Mouse (Mus musculus) embryonic facial prominence, embryonic 10.5 days (tissue): ENCODE results near the gene Iqck. TPM values are rescaled to one million over a fixed set of nuclear protein-coding genes. Genes with fewer than 3 reads are reported as not detected.

Source experiments
- DNase-seq: peaks from one replicate; pipeline ENCODE4 v3.0.0-alpha.2; 2017; ENCODE audit warnings: low spot score
- H3K27ac ChIP-seq: fragments of 300-500 bp; sonication (generic); replicated peaks from 2 replicates; pipeline ENCODE4 v1.5.1; 2016; ENCODE audit warnings: mild to moderate bottlenecking
- H3K27me3 ChIP-seq: fragments of 300-500 bp; sonication (generic); replicated peaks from 2 replicates; pipeline ENCODE4 v1.6.1; 2016; ENCODE audit warnings: low read depth, mild to moderate bottlenecking; ENCODE audit not compliant: poor library complexity, severe bottlenecking
- H3K36me3 ChIP-seq: fragments of 300-500 bp; sonication (generic); replicated peaks from 2 replicates; pipeline ENCODE4 v1.6.1; 2016; ENCODE audit warnings: mild to moderate bottlenecking, moderate library complexity
- H3K4me1 ChIP-seq: fragments of 300-500 bp; sonication (generic); 2 replicates; pipeline ENCODE4 v1.6.1; 2016
- H3K4me3 ChIP-seq: fragments of 300-500 bp; sonication (generic); 2 replicates; pipeline ENCODE4 v1.5.1; 2016; ENCODE audit warnings: mild to moderate bottlenecking, moderate library complexity
- H3K9me3 ChIP-seq: fragments of 300-500 bp; sonication (generic); 2 replicates; pipeline ENCODE4 v1.6.1; 2016; ENCODE audit warnings: mild to moderate bottlenecking
- WGBS: fragments of 180-500 bp; shearing (Covaris S2); methylation state at CpG from one replicate; pipeline ENCODE4 v1.1.7; 2016; 5-methylcytosine and 5-hydroxymethylcytosine counted together
- polyA plus RNA-seq: library from polyadenylated mRNA; unstranded; fragments of >200 nt; fragmentation: Nextera tagmentation; extraction: Ambion mirVana; gene quantifications from 2 replicates; pipeline ENCODE4 v1.2.1, GENCODE M21; 2016

Iqck gene
- polyA plus RNA-seq, 1 experiment from 2014 or later = 2.7 TPM

GRCm38 (mm10) chr7:118976414-118977166 lies 121.0 kb downstream of the Iqck start:
- peaks cover 21% of the 10 kb centered on the region for H3K4me1 ChIP-seq
- peaks cover 86% of the 10 kb centered on the region for H3K36me3 ChIP-seq
- H3K9me3 ChIP-seq = no peaks in the 10 kb centered on the region
- WGBS = 32% methylated on average over 14 of the region's 14 CpGs
- 0 out of 2 replicates have a peak overlapping the region, but pooled peaks have one; percentile 3 for H3K27ac ChIP-seq
- H3K27me3 ChIP-seq = no peaks in the 10 kb centered on the region
- peak; percentile 35 for DNase-seq
- peak overlapping the region; percentile 31 for H3K4me3 ChIP-seq

GRCm38 (mm10) chr7:118977167-118977543 lies 121.6 kb downstream of the Iqck start:
- H3K36me3 ChIP-seq = peaks cover 90% of the 10 kb centered on the region
- 0 out of 2 replicates have a peak overlapping the region, but pooled peaks have one; percentile 3 for H3K27ac ChIP-seq
- H3K4me1 ChIP-seq = peaks cover 21% of the 10 kb centered on the region
- no peaks in the 10 kb centered on the region for H3K27me3 ChIP-seq
- WGBS = 80% methylated on average over 10 of the region's 10 CpGs
- DNase-seq = no peak
- no peak overlapping the region for H3K4me3 ChIP-seq
- no peaks in the 10 kb centered on the region for H3K9me3 ChIP-seq

- Histone ChIP-seq H3K4me3 (no peak overlapping the region), H3K27me3 (no peaks in the 10 kb centered on the region), H3K27ac (no peak overlapping the region), H3K36me3 (peaks cover 90% of the 10 kb centered on the region), H3K9me3 (no peaks in the 10 kb centered on the region), H3K4me1 (peaks cover 21% of the 10 kb centered on the region)
- no peak for DNase-seq
- WGBS = 90% methylated on average over 7 of the region's 7 CpGs
These were observed 123.6 kb downstream of the Iqck start for GRCm38 (mm10) chr7:118979121-118979520.

- no peak for DNase-seq
- peaks cover 89% of the 10 kb centered on the region for H3K36me3 ChIP-seq
- 86% methylated on average over 9 of the region's 9 CpGs for WGBS
These were observed 124.2 kb downstream of the Iqck start for GRCm38 (mm10) chr7:118979708-118980107.

GRCm38 (mm10) chr7:118981346-118981745 lies 125.8 kb downstream of the Iqck start:
- H3K36me3 ChIP-seq = peaks cover 73% of the 10 kb centered on the region
- H3K4me1 ChIP-seq = peaks cover 20% of the 10 kb centered on the region

More at GRCm38 (mm10) chr7:118979708-118980107, 124.2 kb downstream of the Iqck start:
- H3K4me1 ChIP-seq = peaks cover 21% of the 10 kb centered on the region
- no peaks in the 10 kb centered on the region for H3K27me3 ChIP-seq
- no peaks in the 10 kb centered on the region for H3K9me3 ChIP-seq
- no peak overlapping the region for H3K4me3 ChIP-seq
- H3K27ac ChIP-seq = no peak overlapping the region

GRCm38 (mm10) chr7:118981831-118982230 lies 126.3 kb downstream of the Iqck start:
- WGBS = 93% methylated on average over 5 of the region's 5 CpGs
- no peak overlapping the region for H3K4me3 ChIP-seq
- H3K9me3 ChIP-seq = no peaks in the 10 kb centered on the region
- no peak for DNase-seq
- H3K4me1 ChIP-seq = peaks cover 15% of the 10 kb centered on the region
- no peaks in the 10 kb centered on the region for H3K27me3 ChIP-seq
- peaks cover 72% of the 10 kb centered on the region for H3K36me3 ChIP-seq
- no peak overlapping the region for H3K27ac ChIP-seq

More at GRCm38 (mm10) chr7:118981346-118981745, 125.8 kb downstream of the Iqck start:
- H3K27me3 ChIP-seq = no peaks in the 10 kb centered on the region
- no peaks in the 10 kb centered on the region for H3K9me3 ChIP-seq
- 85% methylated on average over 4 of the region's 4 CpGs for WGBS
- no peak overlapping the region for H3K4me3 ChIP-seq
- DNase-seq = no peak
- H3K27ac ChIP-seq = no peak overlapping the region

GRCm38 (mm10) chr7:118982586-118982985 lies 127.0 kb downstream of the Iqck start:
- no peak for DNase-seq
- 92% methylated on average over 4 of the region's 4 CpGs for WGBS
- Histone ChIP-seq H3K4me1 (peaks cover 7% of the 10 kb centered on the region; the same call in 1 of the 2 replicates), H3K27me3 (no peaks in the 10 kb centered on the region), H3K9me3 (no peaks in the 10 kb centered on the region), H3K4me3 (no peak overlapping the region), H3K36me3 (peaks cover 74% of the 10 kb centered on the region), H3K27ac (no peak overlapping the region)

GRCm38 (mm10) chr7:118983961-118984360 lies 128.4 kb downstream of the Iqck start:
- Histone ChIP-seq H3K27ac (no peak overlapping the region), H3K4me3 (no peak overlapping the region), H3K27me3 (no peaks in the 10 kb centered on the region), H3K36me3 (peaks cover 64% of the 10 kb centered on the region), H3K4me1 (0 out of 2 replicates have a peak, but pooled peaks cover under 1% of the 10 kb centered on the region), H3K9me3 (no peaks in the 10 kb centered on the region)
- WGBS = 92% methylated on average over 19 of the region's 19 CpGs
- no peak for DNase-seq

GRCm38 (mm10) chr7:118985786-118986185 lies 130.2 kb downstream of the Iqck start:
- Histone ChIP-seq H3K27me3 (no peaks in the 10 kb centered on the region), H3K36me3 (peaks cover 46% of the 10 kb centered on the region), H3K27ac (no peak overlapping the region), H3K4me3 (no peak overlapping the region), H3K9me3 (no peaks in the 10 kb centered on the region), H3K4me1 (peaks cover 18% of the 10 kb centered on the region)
- DNase-seq = no peak
- WGBS = 78% methylated on average over 4 of the region's 4 CpGs

- peaks cover 40% of the 10 kb centered on the region for H3K36me3 ChIP-seq
- H3K9me3 ChIP-seq = no peaks in the 10 kb centered on the region
- H3K27ac ChIP-seq = no peak overlapping the region
- peaks cover 22% of the 10 kb centered on the region for H3K4me1 ChIP-seq
- no peak overlapping the region for H3K4me3 ChIP-seq
- no peaks in the 10 kb centered on the region for H3K27me3 ChIP-seq
- WGBS = 64% methylated on average over 4 of the region's 4 CpGs
- DNase-seq = no peak
These were observed 130.8 kb downstream of the Iqck start for GRCm38 (mm10) chr7:118986369-118986768.

- H3K27ac ChIP-seq = no peak overlapping the region
- DNase-seq = no peak
These were observed 133.8 kb downstream of the Iqck start for GRCm38 (mm10) chr7:118989275-118989856.

GRCm38 (mm10) chr7:118990282-118990681 lies 134.7 kb downstream of the Iqck start:
- H3K27me3 ChIP-seq = peaks cover 13% of the 10 kb centered on the region
- H3K4me3 ChIP-seq = no peak overlapping the region
- H3K27ac ChIP-seq = no peak overlapping the region
- no peak for DNase-seq
- peaks cover 7% of the 10 kb centered on the region for H3K36me3 ChIP-seq
- H3K9me3 ChIP-seq = no peaks in the 10 kb centered on the region
- WGBS = 85% methylated on average over 6 of the region's 6 CpGs
- H3K4me1 ChIP-seq = peaks cover 57% of the 10 kb centered on the region

More at GRCm38 (mm10) chr7:118989275-118989856, 133.8 kb downstream of the Iqck start:
- Histone ChIP-seq H3K9me3 (no peaks in the 10 kb centered on the region), H3K4me3 (no peak overlapping the region), H3K36me3 (peaks cover 10% of the 10 kb centered on the region), H3K27me3 (peaks cover 11% of the 10 kb centered on the region), H3K4me1 (peaks cover 52% of the 10 kb centered on the region)
- WGBS = 70% methylated on average over 5 of the region's 5 CpGs
